ENCODE assay signal across 11 mouse cellular contexts in genomic region chr16:78321559-78321958, GRCm38 (mm10). TPM values are rescaled to one million over a fixed set of nuclear protein-coding genes. Genes with fewer than 3 reads are reported as not detected.
A peak's percentile ranks its signal among the peaks of the same experiment; 100 is the strongest.
DNase-seq lines count a peak whose midpoint lies in the region; ATAC-seq and TF ChIP-seq lines count a peak whose summit lies in the region.
"Had no signal": no experiment of that assay in that cellular context is flagged by ENCODE, and none has a peak within 500 bp of the region (broad histone marks: within the 10 kb centered on the region; RNA-seq: fewer than 3 reads in every experiment).

No protein-coding gene starts in this region.

- H3K4me2 ChIP-seq in heart, postnatal 0 days (ENCODE audit: low read depth, low read length) = peak overlapping the region; percentile 8; the same call in 1 of the 2 replicates
- H3K4me2 ChIP-seq in forebrain, embryonic 12.5 days = peak overlapping the region; percentile 27
- peak overlapping the region; percentile 17; the same call in 1 of the 2 replicates for H3K4me2 ChIP-seq in midbrain, embryonic 11.5 days
- H3K4me2 ChIP-seq: liver, embryonic 15.5 days had no signal

- H3K27me3 ChIP-seq in heart, postnatal 0 days (ENCODE audit: control insufficient read depth, insufficient read depth, low read length) = no peaks in the 10 kb centered on the region
- H3K27me3 ChIP-seq in heart, adult 2 months (ENCODE audit: control insufficient read depth, insufficient read depth, low read length) = no peaks in the 10 kb centered on the region
- H3K27me3 ChIP-seq in forebrain, embryonic 12.5 days = no peaks in the 10 kb centered on the region
- no peaks in the 10 kb centered on the region for H3K27me3 ChIP-seq in midbrain, embryonic 11.5 days (ENCODE audit: control insufficient read depth, insufficient read depth, low read length)
- H3K27me3 ChIP-seq: liver, embryonic 15.5 days had no signal

- H3K27ac ChIP-seq in heart, postnatal 0 days (ENCODE audit: low read depth) = no peak overlapping the region
- no peak overlapping the region for H3K27ac ChIP-seq in heart, adult 2 months
- peak overlapping the region; percentile 64; the same call in 1 of the 2 replicates for H3K27ac ChIP-seq in cortical plate, adult 2 months (ENCODE audit: insufficient read depth, low read length)
- H3K27ac ChIP-seq in forebrain, embryonic 12.5 days = 0 out of 2 replicates have a peak overlapping the region, but pooled peaks have one; percentile 42
- H3K27ac ChIP-seq in midbrain, embryonic 11.5 days (ENCODE audit: low read depth, low read length) = no peak overlapping the region
- H3K27ac ChIP-seq: liver, embryonic 15.5 days had no signal

- H3K79me2 ChIP-seq in heart, adult 2 months (replicated peaks; ENCODE audit: control insufficient read depth, insufficient read depth, low read length) = no peaks in the 10 kb centered on the region

- no peak for DNase-seq in heart, postnatal 0 days (ENCODE audit: low spot score)
- no peak for DNase-seq in heart, adult 2 months
- no peak for DNase-seq in midbrain, embryonic 11.5 days (ENCODE audit: low spot score, missing footprints)
- DNase-seq in right cerebral cortex, postnatal 36 days (ENCODE audit: low spot score in 2 of 2) = no peak
- DNase-seq in left cerebral cortex, postnatal 4 days = no peak
- DNase-seq: cerebellum, postnatal 14 days; kidney, adult 18-20 months had no signal

- TF ChIP-seq EP300 in heart, postnatal 0 days (IDR thresholded peaks at IDR 0.05; ENCODE audit: low read depth) = no peak
- no peak for TF ChIP-seq EP300 in heart, adult 2 months (IDR thresholded peaks at IDR 0.05; ENCODE audit: insufficient read depth, low read depth, low read length)

- H3K4me3 ChIP-seq in heart, postnatal 0 days (ENCODE audit: low read depth, low read length) = no peak overlapping the region
- no peak overlapping the region for H3K4me3 ChIP-seq in heart, adult 2 months
- H3K4me3 ChIP-seq in cortical plate, adult 2 months (ENCODE audit: insufficient read depth, low read length) = no peak overlapping the region
- H3K4me3 ChIP-seq in forebrain, embryonic 12.5 days (replicated peaks) = no peak overlapping the region
- no peak overlapping the region for H3K4me3 ChIP-seq in midbrain, embryonic 11.5 days (ENCODE audit: low read depth, low read length)
- H3K4me3 ChIP-seq: liver, embryonic 15.5 days had no signal

- 17% methylated on average over 7 of the region's 7 CpGs for WGBS in heart, postnatal 0 days
- 26% methylated on average over 7 of the region's 7 CpGs for WGBS in heart, adult 2 months
- WGBS in forebrain, embryonic 12.5 days = 7% methylated on average over 7 of the region's 7 CpGs
- 2% methylated on average over 7 of the region's 7 CpGs for WGBS in midbrain, embryonic 11.5 days

- H3K36me3 ChIP-seq in heart, postnatal 0 days (replicated peaks; ENCODE audit: control insufficient read depth, insufficient read depth, low read length) = 0 out of 2 replicates have a peak, but pooled peaks cover 3% of the 10 kb centered on the region
- H3K36me3 ChIP-seq in heart, adult 2 months (ENCODE audit: control insufficient read depth, insufficient read depth, low read length) = no peaks in the 10 kb centered on the region
- peaks cover 22% of the 10 kb centered on the region for H3K36me3 ChIP-seq in forebrain, embryonic 12.5 days (replicated peaks)
- H3K36me3 ChIP-seq in midbrain, embryonic 11.5 days (ENCODE audit: control insufficient read depth, insufficient read depth, low read length) = no peaks in the 10 kb centered on the region
- H3K36me3 ChIP-seq: liver, embryonic 15.5 days had no signal

- no peak overlapping the region for H3K9ac ChIP-seq in heart, postnatal 0 days (replicated peaks; ENCODE audit: low read depth, low read length)
- H3K9ac ChIP-seq in heart, adult 2 months (ENCODE audit: low read depth, low read length) = no peak overlapping the region
- H3K9ac ChIP-seq in forebrain, embryonic 12.5 days = no peak overlapping the region
- no peak overlapping the region for H3K9ac ChIP-seq in midbrain, embryonic 11.5 days (ENCODE audit: low read length)
- H3K9ac ChIP-seq: liver, embryonic 15.5 days had no signal

- no peak for TF ChIP-seq CTCF in heart, postnatal 0 days (IDR thresholded peaks at IDR 0.05; ENCODE audit: low read depth)
- no peak for TF ChIP-seq CTCF in heart, adult 2 months (IDR thresholded peaks at IDR 0.05)
- no peak for TF ChIP-seq CTCF in cortical plate, adult 2 months (IDR thresholded peaks at IDR 0.05; ENCODE audit: extremely low read depth, insufficient read depth, low read length)

- peaks cover 17% of the 10 kb centered on the region; the same call in 1 of the 2 replicates for H3K4me1 ChIP-seq in heart, postnatal 0 days (ENCODE audit: control insufficient read depth, insufficient read depth)
- H3K4me1 ChIP-seq in heart, adult 2 months (ENCODE audit: control insufficient read depth, insufficient read depth, low read length) = peaks cover 2% of the 10 kb centered on the region; the same call in 1 of the 2 replicates
- peaks cover 12% of the 10 kb centered on the region; the same call in 1 of the 2 replicates for H3K4me1 ChIP-seq in cortical plate, adult 2 months (ENCODE audit: control insufficient read depth, insufficient read depth, low read length)
- H3K4me1 ChIP-seq in forebrain, embryonic 12.5 days = peaks cover 28% of the 10 kb centered on the region
- H3K4me1 ChIP-seq in midbrain, embryonic 11.5 days (ENCODE audit: control insufficient read depth, insufficient read depth, low read length) = peaks cover 21% of the 10 kb centered on the region

- TF ChIP-seq POLR2A in heart, adult 2 months (IDR thresholded peaks at IDR 0.05; ENCODE audit: insufficient read depth, low read depth, low read length) = no peak
- no peak for TF ChIP-seq POLR2A in cortical plate, adult 2 months (IDR thresholded peaks at IDR 0.05; ENCODE audit: extremely low read depth, insufficient read depth, low read length)

- no peak for ATAC-seq in heart, postnatal 0 days (ENCODE audit: insufficient read depth, low read depth)
- peak; percentile 72 for ATAC-seq in forebrain, embryonic 12.5 days (ENCODE audit: low FRiP score)
- peak; percentile 83 for ATAC-seq in midbrain, embryonic 11.5 days (ENCODE audit: low FRiP score)
- ATAC-seq in granulocyte monocyte progenitor cell, adult 5-6 weeks (replicated peaks; ENCODE audit: poor library complexity, severe bottlenecking) = no peak

- no peaks in the 10 kb centered on the region for H3K9me3 ChIP-seq in heart, postnatal 0 days (replicated peaks; ENCODE audit: control insufficient read depth, low read length)
- H3K9me3 ChIP-seq in forebrain, embryonic 12.5 days = no peaks in the 10 kb centered on the region
- no peaks in the 10 kb centered on the region for H3K9me3 ChIP-seq in midbrain, embryonic 11.5 days (ENCODE audit: control insufficient read depth, low read length)
- H3K9me3 ChIP-seq: liver, embryonic 15.5 days had no signal

- intact Hi-C loops in heart, adult 2 months (cut with DNase I) = no loop called here
- intact Hi-C loops in left cerebral cortex, postnatal 4 days (cut with DNase I) = no loop called here

RNA-seq across cellular contexts. Expression of gene Cxadr, which starts 20.3 kb away (rescaled TPM):
- 37.1 and 79.9 TPM in 2 replicates for total RNA-seq in heart, postnatal 0 days (2014; rRNA removed; ENCODE audit: low replicate concordance)
- polyA plus RNA-seq in heart, postnatal 0 days (2015; fragmentation: Nextera tagmentation; extraction: Ambion mirVana) = 22.6 and 23.3 TPM in 2 replicates
- total RNA-seq in heart, adult 2 months (2021) = 10 to 100 TPM; 40.5 to 43.8 TPM
- polyA plus RNA-seq in heart, adult 2 months (2012; rRNA removed) = 13.8 and 34.4 TPM in 2 replicates
- polyA plus RNA-seq in cortical plate, adult 2 months (2012; rRNA removed) = 23.1 and 24.3 TPM in 2 replicates
- polyA plus RNA-seq in forebrain, embryonic 12.5 days (2016; fragmentation: Nextera tagmentation; extraction: Ambion mirVana) = 108 and 120 TPM in 2 replicates
- 69.0 and 76.4 TPM in 2 replicates for polyA plus RNA-seq in midbrain, embryonic 11.5 days (2014; fragmentation: Nextera tagmentation; extraction: Ambion mirVana)
- total RNA-seq in granulocyte monocyte progenitor cell, adult 5-6 weeks (2014; fragmentation: Nextera tagmentation) = 0.41 and 4.8 TPM in 2 replicates
- 0.98 and 1.2 TPM in 2 replicates for total RNA-seq in granulocyte monocyte progenitor cell, adult 5-6 weeks (2017)
- 100 to 1,000 TPM; 293 to 303 TPM for total RNA-seq in left cerebral cortex, postnatal 4 days (2021)

RNA-seq across cellular contexts. Expression of gene Btg3, which starts 55.4 kb away (rescaled TPM):
- 7.5 and 8.4 TPM in 2 replicates for total RNA-seq in heart, postnatal 0 days (2014; rRNA removed; ENCODE audit: low replicate concordance)
- 45.9 and 61.4 TPM in 2 replicates for polyA plus RNA-seq in heart, postnatal 0 days (2015; fragmentation: Nextera tagmentation; extraction: Ambion mirVana)
- total RNA-seq in heart, adult 2 months (2021) = 1 to 10 TPM; 6.8 to 7.1 TPM
- polyA plus RNA-seq in heart, adult 2 months (2012; rRNA removed) = 1.7 and 4.5 TPM in 2 replicates
- 11.1 and 12.8 TPM in 2 replicates for polyA plus RNA-seq in cortical plate, adult 2 months (2012; rRNA removed)
- polyA plus RNA-seq in forebrain, embryonic 12.5 days (2016; fragmentation: Nextera tagmentation; extraction: Ambion mirVana) = 43.5 and 46.1 TPM in 2 replicates
- polyA plus RNA-seq in midbrain, embryonic 11.5 days (2014; fragmentation: Nextera tagmentation; extraction: Ambion mirVana) = 50.4 and 51.3 TPM in 2 replicates
- 27.1 and 28.8 TPM in 2 replicates for total RNA-seq in granulocyte monocyte progenitor cell, adult 5-6 weeks (2014; fragmentation: Nextera tagmentation)
- total RNA-seq in granulocyte monocyte progenitor cell, adult 5-6 weeks (2017) = 7.9 and 18.9 TPM in 2 replicates
- total RNA-seq in left cerebral cortex, postnatal 4 days (2021) = 1 to 10 TPM; 3.5 to 5.4 TPM

Comparison
In these comparisons a context has a peak if more than half of its experiments do, and no peak if none do; other contexts are left out.
1. ATAC-seq: peak in forebrain, embryonic 12.5 days (single experiment) and midbrain, embryonic 11.5 days (single experiment); none in heart, postnatal 0 days (single experiment) and granulocyte monocyte progenitor cell, adult 5-6 weeks (single experiment).
2. H3K27ac ChIP-seq: peak in cortical plate, adult 2 months (single experiment) and forebrain, embryonic 12.5 days (single experiment); none in heart, postnatal 0 days (single experiment), heart, adult 2 months (single experiment) and midbrain, embryonic 11.5 days (single experiment).
3. Peak in every context shown above with its lines, with median percentiles within 50 percentile points of each other: H3K4me2 ChIP-seq.